Mouse (Mus musculus) spleen, adult 10 weeks (tissue): Measurements from ENCODE around the gene Ehd4. TPM values are rescaled to one million over a fixed set of nuclear protein-coding genes. Genes with fewer than 3 reads are reported as not detected.

Experiments
- polyA plus RNA-seq: library from polyadenylated mRNA; stranded (reverse); fragments of 350-450 nt; fragmentation: Illumina TruSeq; extraction: RNeasy Lipid Tissue Mini Kit (QIAGEN cat#74804); gene quantifications from one replicate; pipeline ENCODE4 v1.2.3, GENCODE M21; 2015; ENCODE audit warnings: low replicate concordance; ENCODE audit not compliant: insufficient read depth

The Ehd4 gene
- 56.0 TPM for polyA plus RNA-seq

DNA sequence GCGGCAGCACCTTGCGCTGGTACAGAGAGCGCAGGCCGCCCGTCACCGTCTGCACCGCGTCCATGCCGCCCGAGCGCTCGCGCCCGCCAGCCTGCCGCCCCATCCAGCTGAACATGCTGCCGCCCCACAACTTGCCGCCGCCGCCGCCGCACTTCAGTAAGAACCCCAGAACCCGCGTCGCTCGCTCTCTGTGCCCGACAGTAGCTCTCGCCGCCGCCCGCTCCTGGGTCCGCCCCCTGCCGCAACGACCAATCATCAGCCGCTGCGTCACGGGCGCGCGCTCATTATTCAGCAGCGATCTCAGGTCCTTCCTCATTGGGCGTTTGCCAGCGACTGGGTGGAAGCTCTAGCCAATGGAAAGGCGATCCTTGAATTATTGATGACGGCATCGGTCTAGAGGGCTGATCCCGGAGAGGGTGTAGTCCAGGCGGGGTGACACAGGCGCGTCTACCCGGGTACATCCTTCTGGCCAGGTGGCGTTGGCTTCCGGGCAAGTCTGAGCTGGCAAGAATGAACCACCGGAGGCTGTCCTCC lies at the start of gene Ehd4:
Ehd4 (minus strand) TSS at position 246 of the 534 bp plus-strand sequence.

Other genes starting within 250 kb of the Ehd4 start
- gene Mapkbp1, start 181.9 kb downstream of the Ehd4 start, polyA plus RNA-seq: 5.2 TPM
- gene Jmjd7, start 127.1 kb downstream of the Ehd4 start, polyA plus RNA-seq: 5.4 TPM
- 1.3 TPM for gene Gm28042, start 127.1 kb downstream of the Ehd4 start, polyA plus RNA-seq
- gene Pla2g4b, start 121.2 kb downstream of the Ehd4 start, polyA plus RNA-seq: 5.6 TPM
- gene Pla2g4e, start 90.7 kb upstream of the Ehd4 start, polyA plus RNA-seq: not detected
- not detected for gene Pla2g4d, start 134.6 kb upstream of the Ehd4 start, polyA plus RNA-seq
- 0.61 TPM for gene Pla2g4f, start 159.6 kb upstream of the Ehd4 start, polyA plus RNA-seq
- 50.5 TPM for gene Vps39, start 198.5 kb upstream of the Ehd4 start, polyA plus RNA-seq
- 45.7 TPM for gene Ganc, start 249.3 kb upstream of the Ehd4 start, polyA plus RNA-seq
- 70.2 TPM for gene Tmem87a, start 249.5 kb upstream of the Ehd4 start, polyA plus RNA-seq